Mouse (Mus musculus) testis, adult 2 months (tissue): ENCODE measurements at regions not wholly inside any gene's neighbourhood (a gene's known extent, or its start where the extent isn't known, plus 50 kb on each side); places are given as distances from the start of the nearest gene placed in this dataset.

Experiments
- H3K27ac ChIP-seq: fragments of 200-500 bp; 2 replicates; pipeline ENCODE4 v1.5.1; 2012; ENCODE audit warnings: low read depth, low read length; ENCODE audit not compliant: control insufficient read depth, insufficient read depth
- H3K27me3 ChIP-seq: fragments of 200-500 bp; 2 replicates; pipeline ENCODE4 v1.6.1; 2012; ENCODE audit warnings: mild to moderate bottlenecking, low read length, moderate library complexity; ENCODE audit not compliant: control insufficient read depth, insufficient read depth
- H3K36me3 ChIP-seq: fragments of 200-500 bp; 2 replicates; pipeline ENCODE4 v1.6.1; 2012; ENCODE audit warnings: mild to moderate bottlenecking, low read length; ENCODE audit not compliant: control insufficient read depth, insufficient read depth
- H3K4me1 ChIP-seq: fragments of 200-500 bp; 2 replicates; pipeline ENCODE4 v1.6.1; 2012; ENCODE audit warnings: low read length; ENCODE audit not compliant: control insufficient read depth, insufficient read depth
- H3K4me3 ChIP-seq: fragments of 200-500 bp; 2 replicates; pipeline ENCODE4 v1.5.1; 2012; ENCODE audit warnings: low read depth, mild to moderate bottlenecking, low read length, moderate library complexity, mixed read lengths; ENCODE audit not compliant: control insufficient read depth
- CTCF ChIP-seq: fragments of 200-500 bp; IDR thresholded peaks from 2 replicates; pipeline ENCODE4 v1.5.1; 2012; ENCODE audit warnings: low read depth, mild to moderate bottlenecking, inconsistent platforms, low read length, moderate library complexity; ENCODE audit not compliant: control insufficient read depth, insufficient read depth, insufficient replicate concordance
- POLR2A ChIP-seq: fragments of 200-500 bp; IDR thresholded peaks from 2 replicates; pipeline ENCODE4 v1.6.1; 2012; ENCODE audit warnings: low read depth, mild to moderate bottlenecking, inconsistent platforms, low read length, moderate library complexity; ENCODE audit not compliant: control insufficient read depth

DNA sequence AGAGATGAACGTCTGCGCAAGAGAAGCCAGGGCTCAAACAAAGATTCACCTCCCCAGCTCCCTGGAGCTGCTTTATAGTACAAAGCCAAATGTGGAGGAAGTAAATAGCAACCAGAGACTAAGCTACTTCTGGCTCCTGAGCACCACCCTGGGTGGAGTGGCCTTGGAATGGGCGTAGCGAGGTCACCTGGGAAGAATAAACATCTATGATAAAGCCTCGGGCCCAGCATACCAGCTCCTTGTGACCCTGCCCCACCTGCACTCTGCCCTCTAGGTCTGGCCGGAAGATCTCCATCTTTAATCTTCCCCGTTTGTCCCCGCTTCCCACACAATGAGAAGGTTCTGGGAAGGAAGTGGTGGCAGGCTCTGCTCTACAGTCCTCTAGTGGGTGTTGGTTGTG lies 61.0 kb upstream of the Ptpn3 start:
- peaks cover 1% of the 10 kb centered on the region; the same call in 1 of the 2 replicates for H3K36me3 ChIP-seq
- H3K27ac ChIP-seq: peak overlapping the region; percentile 100
- peaks cover 3% of the 10 kb centered on the region for H3K4me1 ChIP-seq
- no peaks in the 10 kb centered on the region for H3K27me3 ChIP-seq
- peak overlapping the region; percentile 96 for H3K4me3 ChIP-seq
- TF ChIP-seq CTCF (no peak), POLR2A (no peak; the same call in 1 of the 2 replicates)

DNA sequence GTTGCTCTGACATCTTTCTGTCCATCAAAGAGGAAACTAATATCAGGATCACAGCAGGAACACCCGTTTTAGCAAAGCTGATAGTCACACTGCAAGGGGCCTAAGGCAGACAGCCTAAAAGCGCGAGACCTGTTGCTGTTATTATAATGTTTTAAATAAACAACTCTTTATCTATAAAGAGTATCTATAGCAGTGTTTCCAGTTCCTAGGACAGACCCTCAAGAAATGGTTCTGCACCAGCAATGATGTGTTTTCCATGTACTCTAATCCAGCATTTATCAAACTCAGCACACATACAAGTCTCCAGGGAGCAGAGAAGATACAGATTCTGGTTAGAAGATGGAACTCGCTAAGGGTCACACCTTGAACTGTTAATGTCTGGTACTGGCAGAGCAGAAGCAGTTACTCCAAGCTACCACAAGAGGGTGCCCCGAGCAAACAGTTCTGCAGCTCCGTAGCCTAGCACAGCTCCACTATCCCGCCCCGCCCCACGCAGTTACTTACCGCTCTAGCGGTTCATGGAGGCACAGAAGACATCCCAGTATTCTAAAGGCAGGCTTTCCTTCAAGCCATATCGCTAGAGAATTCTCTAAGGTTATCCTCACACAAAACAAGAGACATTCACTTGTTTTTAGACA lies 64.2 kb upstream of the Palm2 start:
- no peaks in the 10 kb centered on the region for H3K27me3 ChIP-seq
- TF ChIP-seq CTCF (peak; percentile 89), POLR2A (no peak)
- no peaks in the 10 kb centered on the region for H3K36me3 ChIP-seq
- H3K27ac ChIP-seq: no peak overlapping the region
- no peak overlapping the region for H3K4me3 ChIP-seq
- H3K4me1 ChIP-seq: peaks cover 6% of the 10 kb centered on the region

DNA sequence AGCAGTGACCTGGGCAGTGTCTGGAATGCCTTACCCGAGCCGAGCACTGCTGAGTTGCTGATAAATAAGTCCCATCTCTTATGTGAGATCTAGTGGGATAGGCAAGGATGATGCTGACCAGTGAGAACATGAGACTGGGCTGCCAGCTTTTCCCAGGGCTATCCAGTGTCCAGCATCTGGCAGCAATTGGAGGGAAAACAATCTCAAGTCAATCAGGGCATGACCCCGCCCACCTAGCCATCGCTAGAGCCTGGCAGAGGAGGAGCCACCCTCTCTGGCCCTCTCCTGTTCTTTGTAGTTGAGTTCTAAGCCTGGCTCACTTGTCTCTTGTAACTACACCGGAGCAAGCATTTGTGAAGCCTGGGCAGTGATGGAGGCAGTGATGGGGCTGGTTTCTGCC lies 56.2 kb upstream of the Palm2 start:
- no peaks in the 10 kb centered on the region for H3K27me3 ChIP-seq
- no peak for TF ChIP-seq CTCF
- TF ChIP-seq POLR2A: no peak
- no peak overlapping the region for H3K4me3 ChIP-seq
- H3K4me1 ChIP-seq: no peaks in the 10 kb centered on the region
- H3K36me3 ChIP-seq: no peaks in the 10 kb centered on the region
- no peak overlapping the region for H3K27ac ChIP-seq

DNA sequence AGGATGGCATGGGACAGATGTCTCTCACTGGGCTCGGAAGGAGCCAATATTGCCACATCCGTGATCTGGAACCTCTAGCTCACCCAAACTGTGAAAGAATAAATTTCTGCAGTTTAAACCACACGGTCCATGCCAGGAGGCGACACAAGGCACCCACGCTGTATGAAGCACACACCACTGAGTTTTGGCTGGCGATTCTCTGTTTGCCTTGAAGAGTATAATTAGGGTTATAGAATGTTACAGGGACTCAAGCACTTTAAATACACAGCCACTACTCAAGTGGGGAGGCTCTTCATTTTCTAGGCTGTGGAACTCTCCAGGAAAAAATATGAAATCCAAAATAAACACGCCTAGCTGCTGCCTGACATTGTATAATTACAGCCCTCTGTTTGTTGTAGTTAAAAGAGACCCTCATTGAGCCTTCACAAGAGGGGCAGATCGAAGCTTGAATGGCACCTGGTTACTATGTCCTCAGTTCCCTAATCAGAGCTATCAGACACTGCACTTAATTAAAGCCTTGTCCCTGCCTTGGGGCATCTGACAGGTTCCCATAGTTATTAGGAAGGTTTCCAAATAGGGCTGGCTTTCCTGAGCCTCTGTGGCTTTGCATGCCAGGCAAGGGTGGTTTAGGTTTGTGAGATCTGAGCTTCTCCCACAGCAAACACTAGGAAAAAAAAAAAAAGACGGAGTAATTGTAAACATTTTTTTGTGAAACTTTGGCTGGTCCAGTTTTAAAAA lies 53.8 kb upstream of the Palm2 start:
- TF ChIP-seq POLR2A (no peak), CTCF (no peak)
- Histone ChIP-seq H3K4me3 (no peak overlapping the region), H3K4me1 (no peaks in the 10 kb centered on the region), H3K27ac (no peak overlapping the region), H3K36me3 (no peaks in the 10 kb centered on the region), H3K27me3 (no peaks in the 10 kb centered on the region)

DNA sequence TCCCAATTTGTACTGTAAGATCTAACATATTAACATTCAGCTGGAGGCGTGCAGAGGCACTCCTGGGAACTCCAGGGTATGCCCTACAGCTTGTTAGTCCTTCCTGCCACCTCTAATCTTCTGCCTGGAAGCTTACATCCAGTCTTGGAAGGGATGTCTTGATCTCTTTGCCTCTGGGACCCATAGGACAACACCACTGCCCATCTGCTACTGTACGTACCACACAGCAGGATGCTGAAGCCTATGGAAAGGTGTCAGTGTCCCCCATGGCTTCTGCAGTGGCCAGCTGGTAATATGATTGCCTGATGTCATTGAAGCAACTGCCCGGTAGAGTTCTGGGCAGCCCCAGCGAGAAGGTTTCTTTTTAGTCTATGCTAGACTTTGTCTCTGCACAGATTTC lies 52.7 kb upstream of the Palm2 start:
- Histone ChIP-seq H3K27me3 (no peaks in the 10 kb centered on the region), H3K27ac (no peak overlapping the region), H3K4me3 (no peak overlapping the region), H3K4me1 (no peaks in the 10 kb centered on the region), H3K36me3 (no peaks in the 10 kb centered on the region)
- TF ChIP-seq POLR2A (no peak), CTCF (no peak)
